Mouse (Mus musculus) hematopoietic stem cell, adult 5-6 weeks (primary cell): ENCODE results near the gene Tsku. TPM values are rescaled to one million over a fixed set of nuclear protein-coding genes. Genes with fewer than 3 reads are reported as not detected.

ENCODE experiments used
- ATAC-seq, 2 experiments: fragments of 125-278 bp in 1 of 2; replicated peaks in 1 of 2; 2 replicates each; pipeline ENCODE4 v1.8.0; 2016 to 2017; ENCODE audit warnings: inconsistent platforms in 2 of 2, mild to moderate bottlenecking in 2 of 2, moderate number of reproducible peaks in 2 of 2, low read depth in 1 of 2, moderate TSS enrichment in 1 of 2; ENCODE audit not compliant: low FRiP score in 2 of 2, poor library complexity in 2 of 2, severe bottlenecking in 2 of 2, insufficient read depth in 1 of 2, low TSS enrichment in 1 of 2
- total RNA-seq: library from RNA; stranded (forward); fragments of 172-1452, 232-1000 nt; gene quantifications from 2 replicates; pipeline ENCODE4 v1.2.3, GENCODE M21; 2017

Tsku gene
- total RNA-seq, 1 experiment from 2014 or later = not detected

DNA sequence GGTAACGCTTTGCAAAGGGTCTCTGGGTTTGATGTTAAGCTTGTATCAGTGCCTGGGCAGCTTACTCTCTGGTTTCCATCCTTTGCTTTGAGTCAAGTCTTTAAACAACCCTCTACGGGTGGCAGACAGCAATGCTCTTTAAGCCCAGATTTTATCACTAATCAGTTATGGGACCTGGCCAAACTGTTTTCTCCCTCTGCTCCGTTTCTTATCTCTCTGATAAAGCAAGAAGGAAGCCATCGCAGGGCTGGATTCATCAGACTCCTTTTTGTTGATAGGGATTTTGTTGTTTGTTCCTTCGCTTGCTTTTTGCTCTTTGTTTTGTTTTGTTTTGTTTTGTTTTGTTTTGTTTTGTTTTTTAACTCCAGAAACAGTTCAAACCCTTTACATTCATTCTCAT is 20.8 kb downstream of the Tsku start:
- no peak for ATAC-seq

DNA sequence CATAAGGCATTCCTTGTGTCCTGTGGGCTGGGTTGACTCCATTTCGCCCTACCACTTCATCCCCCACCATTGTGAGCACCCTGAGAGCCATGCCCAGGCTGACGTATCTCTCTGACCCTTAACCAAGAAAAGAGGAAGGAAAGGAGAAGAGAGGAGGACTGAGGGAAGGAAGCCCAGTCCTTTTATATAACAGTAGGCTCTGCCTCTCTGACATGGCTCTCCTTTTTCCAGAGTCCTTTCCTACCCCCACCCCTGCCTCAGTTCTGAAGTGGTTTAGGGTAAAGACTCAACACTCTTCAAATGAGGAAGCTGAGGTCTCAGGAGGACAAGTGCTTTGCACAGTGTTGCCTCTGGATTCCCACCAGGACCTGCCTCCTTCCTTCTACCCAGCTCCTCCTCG is 27.1 kb downstream of the Tsku start:
- peak; percentile 69 to 73 for ATAC-seq

DNA sequence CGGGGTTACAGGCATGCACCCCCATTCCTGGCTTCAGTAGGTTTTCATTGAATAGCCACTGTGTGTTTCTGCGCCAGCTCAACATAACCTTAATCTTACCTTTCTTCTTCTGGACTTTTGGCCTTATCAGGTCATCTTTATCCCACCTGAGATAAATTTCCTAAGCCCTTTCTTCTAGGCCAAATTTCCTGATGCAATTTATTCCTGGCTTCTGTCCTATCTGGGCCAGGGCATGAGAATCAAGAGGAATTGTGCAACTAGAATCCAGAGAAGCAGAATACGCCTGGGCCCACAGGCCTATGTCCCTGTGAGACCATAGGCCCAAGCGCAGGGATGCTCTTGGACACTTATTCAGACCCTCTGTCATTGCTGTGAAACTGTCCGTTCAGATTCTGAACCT is 27.6 kb downstream of the Tsku start:
- ATAC-seq = peak in 1 of 2 experiments; percentile 0; a peak in 1 of 4 replicates

DNA sequence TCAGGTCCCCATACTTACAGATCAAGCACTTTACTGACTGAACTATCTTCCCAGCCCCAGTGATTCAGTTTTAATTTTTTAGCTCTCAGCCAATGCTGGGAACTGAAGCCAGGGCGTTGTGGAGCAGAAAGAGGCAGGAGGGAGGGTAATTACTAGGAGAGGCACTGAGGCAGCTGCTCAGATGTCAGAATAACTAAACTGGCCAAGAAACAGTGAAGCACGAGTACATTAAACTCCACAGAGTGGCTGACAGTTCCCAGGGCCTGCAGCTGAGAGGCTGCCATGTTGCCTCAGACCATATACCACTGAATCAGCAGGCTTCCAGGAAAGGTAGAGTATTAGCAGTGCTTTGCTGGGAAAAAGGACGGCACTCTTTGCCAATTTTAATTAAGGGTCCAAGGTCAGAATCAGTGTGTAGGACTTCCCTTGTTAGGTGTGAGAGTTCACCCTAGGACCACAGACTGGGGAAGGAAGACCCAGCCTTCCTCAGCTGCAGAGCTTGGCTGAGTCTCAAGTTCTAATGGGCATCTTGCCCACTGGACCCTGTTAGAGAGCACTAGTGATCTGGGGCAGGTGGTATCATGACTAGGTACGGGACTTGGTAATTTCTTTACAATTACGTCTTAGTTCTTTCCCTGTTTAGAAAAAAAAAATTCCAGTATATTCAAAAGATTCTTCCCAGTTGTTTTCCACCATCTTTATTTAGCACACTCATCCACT is 28.3 kb downstream of the Tsku start:
- ATAC-seq = no peak

DNA sequence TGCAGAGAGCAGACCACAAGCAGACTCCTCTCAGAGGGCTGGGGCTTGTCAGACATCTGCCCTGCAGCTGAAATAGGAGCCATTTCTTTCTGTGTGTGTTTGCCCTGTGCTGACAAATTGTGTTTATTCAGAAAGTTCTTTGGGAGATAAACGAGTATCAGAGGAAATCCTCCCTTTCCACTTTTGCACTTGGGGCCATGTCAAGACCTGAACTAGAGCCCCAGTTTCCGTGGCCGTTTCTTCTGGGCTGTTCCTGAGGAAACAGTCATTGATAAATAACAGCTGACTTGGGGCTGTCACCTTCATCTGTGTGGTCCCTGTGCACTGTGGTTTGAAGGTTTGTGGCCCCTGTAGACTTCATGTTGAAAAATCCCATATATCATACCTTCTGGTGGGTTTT is 29.2 kb downstream of the Tsku start:
- ATAC-seq = no peak

DNA sequence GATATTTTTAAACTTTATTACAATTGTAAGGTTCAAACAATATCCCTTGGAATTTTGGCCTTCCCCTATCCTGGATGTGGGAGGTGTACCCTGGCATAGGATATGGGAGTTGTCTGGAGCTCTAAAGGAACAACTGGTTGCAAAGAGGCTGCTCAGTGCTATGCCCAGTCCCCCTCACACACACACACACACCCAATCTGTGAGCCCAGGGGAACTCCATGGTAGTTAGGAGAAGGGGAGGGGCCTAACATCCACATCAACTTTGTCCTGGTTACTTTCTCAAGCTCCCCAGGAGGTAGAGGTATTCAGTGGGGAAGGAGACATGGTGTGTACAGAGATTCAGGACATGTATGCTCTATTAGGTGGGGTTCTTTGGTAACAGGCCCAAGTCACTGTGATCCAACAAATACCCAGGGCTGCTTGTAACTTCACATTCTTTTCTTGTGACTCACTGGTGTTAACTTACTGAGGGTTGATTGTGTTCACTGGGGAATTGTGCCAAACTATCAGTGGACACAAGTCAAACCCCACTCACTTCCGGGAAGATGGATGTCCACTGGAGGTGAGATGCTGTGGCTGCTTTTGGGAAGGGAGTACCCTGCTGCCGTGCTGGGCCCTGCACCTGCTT is 30.6 kb downstream of the Tsku start:
- no peak for ATAC-seq

DNA sequence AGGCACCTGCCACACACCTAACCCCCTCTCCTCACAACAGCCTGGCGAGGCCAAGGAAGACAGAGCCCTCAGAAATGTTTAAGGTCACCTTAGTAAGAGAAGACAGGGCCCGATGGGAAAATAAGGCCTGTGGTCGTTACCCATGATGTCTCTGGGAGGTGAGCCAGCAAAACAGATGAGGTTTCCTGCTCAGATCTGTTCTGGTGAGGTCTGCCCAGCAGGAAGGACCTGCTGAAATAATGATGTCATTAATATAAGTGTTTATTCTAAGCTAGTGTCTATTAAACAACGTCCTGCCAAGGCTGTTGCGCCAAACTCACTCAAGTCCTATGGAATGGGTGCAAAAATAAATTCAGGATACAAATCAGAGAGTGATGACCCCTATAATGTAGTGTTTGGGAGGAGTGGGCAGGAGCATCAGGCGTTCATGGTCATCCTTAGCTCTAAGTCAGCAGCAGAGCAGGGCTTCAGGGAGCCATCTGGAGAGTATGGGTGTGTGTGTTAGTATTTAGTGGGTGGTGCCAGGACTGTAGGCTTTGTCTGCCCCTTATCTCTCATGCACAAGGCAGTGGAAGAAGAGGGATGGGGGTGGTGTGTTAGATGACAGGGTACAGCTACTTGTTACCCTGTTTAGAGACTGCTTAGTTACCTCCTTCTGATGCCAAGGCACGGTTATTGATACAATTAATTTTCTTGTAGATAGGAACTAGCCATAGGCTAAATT is 31.3 kb downstream of the Tsku start:
- peak in 1 of 2 experiments; percentile 34; a peak in 1 of 4 replicates for ATAC-seq

DNA sequence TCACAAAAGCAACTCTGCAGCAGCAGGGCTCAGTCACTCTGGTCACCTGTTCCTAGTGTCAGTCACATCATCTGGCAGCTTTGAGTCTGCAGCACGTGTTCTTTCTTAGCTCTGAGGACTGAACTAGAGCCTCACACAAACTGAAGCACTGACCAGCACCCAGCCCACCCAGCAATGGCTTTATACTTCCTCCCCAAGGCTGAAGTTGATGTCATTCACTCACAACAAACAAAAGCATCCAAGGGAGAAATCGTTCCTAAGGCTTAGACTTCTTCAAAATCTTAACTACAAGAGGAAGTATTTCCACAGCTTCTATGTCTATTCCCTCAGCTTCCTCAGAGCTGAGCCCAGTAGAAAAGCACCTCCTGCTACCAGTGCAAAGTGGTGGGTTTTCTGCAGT is 32.8 kb downstream of the Tsku start:
- no peak for ATAC-seq

DNA sequence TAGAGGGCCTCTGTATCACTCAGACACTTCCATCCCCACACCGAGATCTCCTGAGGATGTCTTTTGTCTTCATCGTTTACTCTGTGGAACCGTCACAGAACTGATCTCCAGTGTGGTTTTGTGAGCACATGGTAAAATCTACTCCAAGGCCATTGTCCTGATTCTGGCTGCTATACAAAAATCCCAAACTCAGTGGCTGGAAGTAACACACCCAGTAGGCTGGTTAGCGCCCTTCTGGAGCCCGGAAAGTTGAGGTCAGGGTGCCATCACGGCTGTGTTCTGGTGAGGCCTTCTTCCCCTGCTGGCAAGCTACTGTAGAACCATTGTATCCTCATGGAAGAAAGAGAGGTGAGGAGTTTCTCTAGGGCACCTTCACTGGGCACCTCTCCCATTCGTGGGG is 35.1 kb downstream of the Tsku start:
- ATAC-seq = no peak

DNA sequence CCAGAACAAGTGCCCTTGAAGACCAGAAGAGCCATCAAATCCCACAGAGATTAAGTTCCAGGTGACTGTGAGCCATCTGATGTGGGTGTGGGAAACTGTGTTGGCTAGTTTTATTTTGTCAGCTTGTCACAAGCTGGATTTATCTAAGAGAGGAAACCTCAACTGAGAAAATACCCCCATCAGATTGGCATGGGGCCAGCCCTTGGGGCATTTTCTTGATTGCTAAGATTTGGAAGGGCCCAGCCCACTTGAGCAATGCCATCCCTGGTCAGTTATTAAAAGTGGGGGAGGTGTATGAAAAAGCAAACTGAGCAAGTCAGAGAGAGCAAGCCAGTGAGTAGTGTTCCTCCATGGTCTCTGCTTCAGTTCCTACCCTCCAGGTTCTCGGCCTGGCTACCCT is 36.9 kb downstream of the Tsku start:
- ATAC-seq = no peak

DNA sequence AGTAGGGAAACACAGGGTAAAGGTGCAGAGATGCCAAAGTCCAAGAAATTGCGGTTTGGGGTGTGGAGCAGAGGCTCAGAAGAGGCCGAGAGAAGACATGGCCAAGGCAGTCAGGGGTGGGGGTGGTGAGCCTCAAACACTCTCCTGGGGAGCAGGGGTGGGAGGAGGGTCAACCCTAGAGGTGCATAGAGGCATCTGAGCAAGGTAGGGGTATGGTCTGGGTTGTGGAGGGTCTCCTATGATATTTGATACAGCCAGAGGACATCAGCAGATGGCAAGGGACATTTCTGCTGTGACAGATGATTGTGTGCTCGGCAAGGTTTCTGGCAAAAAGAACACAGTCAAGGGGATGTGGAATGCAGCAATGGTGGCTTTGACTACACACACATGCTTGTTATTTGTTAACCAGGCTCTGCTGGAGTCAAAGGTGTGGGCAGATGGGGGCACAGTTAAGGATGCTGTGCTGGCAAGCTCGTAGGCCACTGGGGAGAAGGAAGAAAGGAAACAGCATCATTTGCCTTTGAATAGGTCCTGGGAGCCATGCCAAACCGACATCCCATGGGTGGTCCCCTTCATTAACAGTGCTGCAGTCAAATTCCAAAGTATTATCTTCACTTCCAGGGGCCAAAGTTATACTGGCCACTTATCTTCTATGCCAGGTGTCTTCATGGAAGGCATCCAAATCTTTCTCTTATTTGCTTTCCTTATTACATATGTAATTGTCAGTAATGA is 37.7 kb downstream of the Tsku start:
- peak in 1 of 2 experiments; percentile 60; a peak in 2 of 4 replicates for ATAC-seq

DNA sequence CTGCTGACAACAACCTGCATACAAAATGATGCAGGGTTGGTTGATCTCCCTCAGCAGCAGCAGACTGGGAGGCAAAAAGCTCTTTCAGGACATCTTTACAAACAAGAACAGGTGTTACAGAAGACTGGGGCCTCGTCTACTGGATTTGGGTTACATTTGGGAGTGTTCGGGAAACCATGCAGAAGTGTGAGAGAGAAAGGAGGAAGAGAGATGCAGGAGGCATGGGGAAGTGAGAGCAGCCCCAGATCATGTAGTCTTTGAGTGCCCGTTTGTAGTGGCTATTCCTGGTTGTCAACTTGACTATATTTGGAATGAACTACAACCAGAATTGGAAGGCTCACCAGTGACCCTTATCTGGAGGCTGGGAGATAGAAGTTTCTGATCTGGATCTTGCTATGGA is 38.7 kb downstream of the Tsku start:
- no peak for ATAC-seq

DNA sequence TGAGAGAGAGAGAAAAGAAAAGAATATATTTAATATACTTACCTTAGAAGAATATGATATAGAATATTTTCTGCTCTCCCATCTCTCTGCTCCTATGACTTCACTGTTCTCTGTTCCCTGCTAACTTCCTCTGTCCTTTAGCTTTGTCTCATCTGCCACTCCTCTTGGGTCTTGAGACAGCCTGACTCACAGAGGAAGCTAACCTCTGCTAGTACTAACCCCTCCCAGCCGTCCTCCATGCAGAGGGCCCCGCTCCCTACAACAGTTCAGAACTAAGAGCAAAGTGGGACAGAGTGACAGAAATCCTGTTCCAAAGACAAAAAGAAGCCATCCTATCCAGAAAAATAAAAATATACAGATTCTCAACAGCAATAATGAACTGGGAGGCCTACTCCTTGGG is 40.0 kb downstream of the Tsku start, which contains the start of gene Acer3:
Gene Acer3 (minus strand): TSS at position 126 of the 400 bp plus-strand sequence.
- ATAC-seq = no peak

DNA sequence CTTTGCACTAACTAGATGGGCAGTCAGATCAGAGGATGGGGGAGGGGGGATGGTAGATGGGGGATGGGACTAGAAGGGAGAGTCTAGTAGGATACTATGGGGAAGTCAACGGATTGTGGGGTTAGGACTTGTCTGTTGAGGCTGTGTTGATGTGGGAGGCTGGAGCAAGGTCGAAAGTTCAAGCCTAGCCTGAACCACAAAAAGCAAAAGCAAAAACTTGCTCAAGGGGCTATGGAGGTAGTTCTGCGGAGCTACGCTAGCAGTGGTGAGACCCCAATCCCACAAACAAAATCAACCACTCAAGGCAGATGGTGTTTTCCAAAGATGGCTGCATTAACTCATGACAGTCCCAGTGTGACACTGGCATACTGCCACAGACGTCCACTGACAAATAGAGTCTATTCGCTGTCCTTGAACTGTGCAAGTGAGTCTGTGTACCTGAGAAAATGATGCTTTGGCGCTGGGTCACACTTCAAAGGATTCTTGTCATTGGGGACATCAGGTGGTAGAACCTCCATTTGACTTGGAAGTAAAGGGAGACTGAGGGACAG is 41.0 kb downstream of the Tsku start:
- no peak for ATAC-seq

DNA sequence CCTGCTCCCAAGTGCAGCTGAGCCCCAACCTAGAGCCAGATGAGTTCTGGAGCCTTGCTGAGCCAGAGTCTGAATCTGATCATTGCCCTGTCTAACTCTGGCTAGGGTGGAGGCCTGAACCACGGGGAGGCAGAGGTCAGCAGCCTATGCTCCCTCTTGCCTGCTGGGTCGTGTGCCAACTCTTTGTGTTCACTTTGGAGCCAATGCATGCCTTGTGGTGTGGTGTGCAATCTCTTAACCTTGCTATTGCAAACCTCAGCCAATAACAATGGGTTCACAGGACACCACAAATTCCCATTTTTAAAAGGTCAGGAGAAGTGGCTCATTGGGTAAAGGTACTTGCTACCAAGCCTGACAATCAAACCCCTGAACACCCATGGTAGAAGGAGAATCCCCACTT is 44.6 kb downstream of the Tsku start:
- ATAC-seq = no peak

DNA sequence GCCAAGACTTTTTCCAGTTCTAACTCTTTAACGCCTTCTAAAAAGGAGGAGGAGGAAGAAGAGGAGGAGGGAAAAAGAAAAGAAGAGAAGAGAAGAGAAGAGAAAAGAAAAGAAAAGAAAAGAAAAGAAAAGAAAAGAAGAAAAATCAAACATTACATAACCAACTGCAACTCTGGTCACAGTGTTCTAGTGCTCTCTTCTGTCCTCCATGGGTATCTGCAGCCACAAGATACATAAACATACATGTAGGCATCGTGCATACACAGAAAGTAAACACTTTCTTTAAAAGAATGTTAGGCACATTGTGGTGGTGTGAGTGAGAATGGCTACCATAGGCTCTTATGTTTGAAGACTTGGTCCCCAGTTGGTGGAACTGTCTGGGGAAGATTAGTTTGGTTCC is 46.0 kb downstream of the Tsku start:
- no peak for ATAC-seq

DNA sequence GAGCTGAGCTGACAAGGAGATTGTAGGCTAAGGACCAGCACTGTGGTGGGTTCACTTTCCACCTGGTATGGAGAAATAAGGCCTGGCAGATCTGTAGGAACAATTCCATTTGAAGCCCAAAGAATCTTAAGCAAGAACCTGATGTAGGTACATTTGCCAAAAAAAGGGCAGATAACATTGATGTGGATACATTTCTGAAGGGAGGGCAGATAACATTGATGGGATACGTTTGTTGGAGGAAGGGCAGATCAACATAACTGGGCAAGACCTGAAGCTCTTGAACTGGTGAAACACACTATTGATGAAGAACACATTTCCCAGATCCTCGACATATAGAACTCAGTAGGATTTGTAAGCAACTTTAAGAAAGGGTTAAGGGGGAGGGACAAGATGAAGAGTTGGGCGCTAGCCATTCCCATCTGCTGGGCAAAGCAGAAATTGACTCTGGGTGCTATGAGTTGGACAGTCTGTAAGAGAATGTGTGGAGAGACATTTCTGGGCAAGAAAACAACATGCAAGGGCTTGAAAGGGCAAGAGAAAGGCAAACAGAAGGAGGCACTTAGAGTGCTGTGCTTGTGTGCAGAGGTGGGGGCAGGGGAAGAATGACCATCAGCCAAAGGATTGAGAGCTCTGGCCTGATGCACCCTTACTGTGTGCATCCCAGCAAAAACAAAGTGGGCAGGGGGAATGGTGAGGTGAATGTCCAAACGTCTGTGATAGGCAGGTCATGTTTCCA is 48.8 kb downstream of the Tsku start:
- no peak for ATAC-seq
